Mouse (Mus musculus): ENCODE measurements around the gene Cox7a2l.

- TF ChIP-seq CTCF (IDR thresholded peaks at IDR 0.05; ENCODE audit: low read depth), result no peak
- no peak for TF ChIP-seq EP300 (IDR thresholded peaks at IDR 0.05; ENCODE audit: low read depth)
These were observed 25.3 kb upstream of the Cox7a2l start for GRCm38 (mm10) chr17:83542424-83542823.

All from liver, embryonic 14.5 days (tissue).